Mouse (Mus musculus): ENCODE data around the gene Psmb2. TPM values are rescaled to one million over a fixed set of nuclear protein-coding genes. Genes with fewer than 3 reads are reported as not detected.

Gene Psmb2
- polyA plus RNA-seq, 1 experiment from 2014 or later, result 552 TPM

- Histone ChIP-seq H3K9ac (ENCODE audit: low read length) (no peak overlapping the region), H3K27me3 (ENCODE audit: control insufficient read depth, insufficient read depth, low read length) (no peaks in the 10 kb centered on the region; the same call in 1 of the 2 replicates), H3K9me3 (ENCODE audit: control insufficient read depth, low read length) (no peaks in the 10 kb centered on the region), H3K4me1 (ENCODE audit: control insufficient read depth, insufficient read depth, low read length) (no peaks in the 10 kb centered on the region), H3K4me2 (no peak overlapping the region), H3K36me3 (ENCODE audit: control insufficient read depth, insufficient read depth, low read length) (no peaks in the 10 kb centered on the region), H3K4me3 (ENCODE audit: low read depth, low read length) (no peak overlapping the region), H3K27ac (ENCODE audit: low read depth, low read length) (no peak overlapping the region)
- WGBS, result 36% methylated on average over 24 of the region's 24 CpGs
- no peak for ATAC-seq (ENCODE audit: low FRiP score)
- DNase-seq (ENCODE audit: low spot score, missing footprints), result no peak
These were observed 29.2 kb upstream of the Psmb2 start for GRCm38 (mm10) chr4:126647996-126648910.

GRCm38 (mm10) chr4:126653148-126653547 is 24.3 kb upstream of the Psmb2 start:
- Histone ChIP-seq H3K4me3 (ENCODE audit: low read depth, low read length) (no peak overlapping the region), H3K9me3 (ENCODE audit: control insufficient read depth, low read length) (no peaks in the 10 kb centered on the region), H3K27me3 (ENCODE audit: control insufficient read depth, insufficient read depth, low read length) (no peaks in the 10 kb centered on the region), H3K4me2 (no peak overlapping the region), H3K9ac (ENCODE audit: low read length) (no peak overlapping the region), H3K4me1 (ENCODE audit: control insufficient read depth, insufficient read depth, low read length) (no peaks in the 10 kb centered on the region), H3K27ac (ENCODE audit: low read depth, low read length) (no peak overlapping the region), H3K36me3 (ENCODE audit: control insufficient read depth, insufficient read depth, low read length) (no peaks in the 10 kb centered on the region)
- DNase-seq (ENCODE audit: low spot score, missing footprints) (no peak), ATAC-seq (ENCODE audit: low FRiP score) (no peak)
- 84% methylated on average over 5 of the region's 5 CpGs for WGBS

GRCm38 (mm10) chr4:126655356-126655755 is 22.1 kb upstream of the Psmb2 start:
- H3K36me3 ChIP-seq (ENCODE audit: control insufficient read depth, insufficient read depth, low read length), result no peaks in the 10 kb centered on the region
- no peak overlapping the region for H3K4me2 ChIP-seq
- H3K9me3 ChIP-seq (ENCODE audit: control insufficient read depth, low read length), result no peaks in the 10 kb centered on the region
- no peak overlapping the region for H3K27ac ChIP-seq (ENCODE audit: low read depth, low read length)
- 13% methylated on average over 9 of the region's 9 CpGs for WGBS
- H3K4me3 ChIP-seq (ENCODE audit: low read depth, low read length), result no peak overlapping the region
- ATAC-seq (ENCODE audit: low FRiP score), result no peak
- H3K27me3 ChIP-seq (ENCODE audit: control insufficient read depth, insufficient read depth, low read length), result 0 out of 2 replicates have a peak, but pooled peaks cover 2% of the 10 kb centered on the region
- H3K4me1 ChIP-seq (ENCODE audit: control insufficient read depth, insufficient read depth, low read length), result no peaks in the 10 kb centered on the region
- H3K9ac ChIP-seq (ENCODE audit: low read length), result no peak overlapping the region
- peak; percentile 89 for DNase-seq (ENCODE audit: low spot score, missing footprints)

- no peak for DNase-seq (ENCODE audit: low spot score, missing footprints)
- no peak overlapping the region for H3K4me2 ChIP-seq
- H3K4me3 ChIP-seq (ENCODE audit: low read depth, low read length), result no peak overlapping the region
- H3K9me3 ChIP-seq (ENCODE audit: control insufficient read depth, low read length), result no peaks in the 10 kb centered on the region
- H3K27me3 ChIP-seq (ENCODE audit: control insufficient read depth, insufficient read depth, low read length), result 0 out of 2 replicates have a peak, but pooled peaks cover 2% of the 10 kb centered on the region
- 77% methylated on average over 7 of the region's 7 CpGs for WGBS
- H3K36me3 ChIP-seq (ENCODE audit: control insufficient read depth, insufficient read depth, low read length), result no peaks in the 10 kb centered on the region
- ATAC-seq (ENCODE audit: low FRiP score), result no peak
- H3K27ac ChIP-seq (ENCODE audit: low read depth, low read length), result no peak overlapping the region
- H3K9ac ChIP-seq (ENCODE audit: low read length), result no peak overlapping the region
- no peaks in the 10 kb centered on the region for H3K4me1 ChIP-seq (ENCODE audit: control insufficient read depth, insufficient read depth, low read length)
These were observed 16.2 kb upstream of the Psmb2 start for GRCm38 (mm10) chr4:126661249-126661648.

- Histone ChIP-seq H3K4me1 (ENCODE audit: control insufficient read depth, insufficient read depth, low read length) (no peaks in the 10 kb centered on the region), H3K36me3 (ENCODE audit: control insufficient read depth, insufficient read depth, low read length) (no peaks in the 10 kb centered on the region), H3K4me3 (ENCODE audit: low read depth, low read length) (no peak overlapping the region), H3K27me3 (ENCODE audit: control insufficient read depth, insufficient read depth, low read length) (no peaks in the 10 kb centered on the region), H3K4me2 (no peak overlapping the region), H3K27ac (ENCODE audit: low read depth, low read length) (no peak overlapping the region), H3K9me3 (ENCODE audit: control insufficient read depth, low read length) (no peaks in the 10 kb centered on the region; the same call in 1 of the 2 replicates), H3K9ac (ENCODE audit: low read length) (no peak overlapping the region)
- WGBS, result 94% methylated on average over 2 of the region's 2 CpGs
- DNase-seq (ENCODE audit: low spot score, missing footprints) (no peak), ATAC-seq (ENCODE audit: low FRiP score) (no peak)
These were observed 10.4 kb upstream of the Psmb2 start for GRCm38 (mm10) chr4:126667075-126667474.

GRCm38 (mm10) chr4:126682298-126682697 is 4.9 kb downstream of the Psmb2 start:
- Histone ChIP-seq H3K4me1 (ENCODE audit: control insufficient read depth, insufficient read depth, low read length) (peaks cover 6% of the 10 kb centered on the region), H3K27me3 (ENCODE audit: control insufficient read depth, insufficient read depth, low read length) (no peaks in the 10 kb centered on the region), H3K27ac (ENCODE audit: low read depth, low read length) (no peak overlapping the region), H3K4me2 (no peak overlapping the region), H3K36me3 (ENCODE audit: control insufficient read depth, insufficient read depth, low read length) (peaks cover 7% of the 10 kb centered on the region), H3K9me3 (ENCODE audit: control insufficient read depth, low read length) (no peaks in the 10 kb centered on the region), H3K4me3 (ENCODE audit: low read depth, low read length) (no peak overlapping the region), H3K9ac (ENCODE audit: low read length) (no peak overlapping the region)
- no peak for ATAC-seq (ENCODE audit: low FRiP score)
- WGBS, result 87% methylated on average over 5 of the region's 5 CpGs
- DNase-seq (ENCODE audit: low spot score, missing footprints), result no peak

- no peak overlapping the region for H3K4me2 ChIP-seq
- ATAC-seq (ENCODE audit: low FRiP score) (no peak), DNase-seq (ENCODE audit: low spot score, missing footprints) (no peak)
- peaks cover 6% of the 10 kb centered on the region for H3K4me1 ChIP-seq (ENCODE audit: control insufficient read depth, insufficient read depth, low read length)
- no peaks in the 10 kb centered on the region for H3K27me3 ChIP-seq (ENCODE audit: control insufficient read depth, insufficient read depth, low read length)
- H3K9me3 ChIP-seq (ENCODE audit: control insufficient read depth, low read length), result no peaks in the 10 kb centered on the region
- H3K27ac ChIP-seq (ENCODE audit: low read depth, low read length), result no peak overlapping the region
- no peak overlapping the region for H3K9ac ChIP-seq (ENCODE audit: low read length)
- peaks cover 9% of the 10 kb centered on the region for H3K36me3 ChIP-seq (ENCODE audit: control insufficient read depth, insufficient read depth, low read length)
- no peak overlapping the region for H3K4me3 ChIP-seq (ENCODE audit: low read depth, low read length)
- 67% methylated on average over 3 of the region's 3 CpGs for WGBS
These were observed 5.7 kb downstream of the Psmb2 start for GRCm38 (mm10) chr4:126683084-126683483.

- DNase-seq (ENCODE audit: low spot score, missing footprints) (no peak), ATAC-seq (ENCODE audit: low FRiP score) (no peak)
- H3K9ac ChIP-seq (ENCODE audit: low read length), result no peak overlapping the region
- H3K4me3 ChIP-seq (ENCODE audit: low read depth, low read length), result no peak overlapping the region
- 93% methylated on average over 2 of the region's 2 CpGs for WGBS
- no peak overlapping the region for H3K4me2 ChIP-seq
- no peaks in the 10 kb centered on the region for H3K9me3 ChIP-seq (ENCODE audit: control insufficient read depth, low read length)
- H3K27me3 ChIP-seq (ENCODE audit: control insufficient read depth, insufficient read depth, low read length), result no peaks in the 10 kb centered on the region
- H3K36me3 ChIP-seq (ENCODE audit: control insufficient read depth, insufficient read depth, low read length), result peaks cover 9% of the 10 kb centered on the region
- H3K27ac ChIP-seq (ENCODE audit: low read depth, low read length), result no peak overlapping the region
- H3K4me1 ChIP-seq (ENCODE audit: control insufficient read depth, insufficient read depth, low read length), result no peaks in the 10 kb centered on the region
These were observed 12.0 kb downstream of the Psmb2 start for GRCm38 (mm10) chr4:126689457-126689856.

GRCm38 (mm10) chr4:126693021-126693420 is 15.6 kb downstream of the Psmb2 start:
- H3K36me3 ChIP-seq (ENCODE audit: control insufficient read depth, insufficient read depth, low read length), result 0 out of 2 replicates have a peak, but pooled peaks cover under 1% of the 10 kb centered on the region
- whole genome bisulfite sequencing, result 90% methylated on average over 5 of the region's 5 CpGs

More at GRCm38 (mm10) chr4:126693021-126693420, 15.6 kb downstream of the Psmb2 start:
- Histone ChIP-seq H3K9ac (ENCODE audit: low read length) (no peak overlapping the region), H3K27me3 (ENCODE audit: control insufficient read depth, insufficient read depth, low read length) (no peaks in the 10 kb centered on the region), H3K4me1 (ENCODE audit: control insufficient read depth, insufficient read depth, low read length) (no peaks in the 10 kb centered on the region), H3K9me3 (ENCODE audit: control insufficient read depth, low read length) (no peaks in the 10 kb centered on the region), H3K27ac (ENCODE audit: low read depth, low read length) (no peak overlapping the region), H3K4me2 (no peak overlapping the region), H3K4me3 (ENCODE audit: low read depth, low read length) (no peak overlapping the region)
- ATAC-seq (ENCODE audit: low FRiP score), result no peak
- peak; percentile 6 for DNase-seq (ENCODE audit: low spot score, missing footprints)
